Mouse (Mus musculus): ENCODE results near the gene Snf8. TPM values are rescaled to one million over a fixed set of nuclear protein-coding genes. Genes with fewer than 3 reads are reported as not detected.
A peak's percentile ranks its signal among the peaks of the same experiment; 100 is the strongest.

Snf8 gene
- polyA plus RNA-seq (2014; fragmentation: Nextera tagmentation; extraction: Ambion mirVana) = 37.3 and 37.7 TPM in 2 replicates

GRCm38 (mm10) chr11:96034596-96035052 lies at the start of gene Snf8:
Snf8 (plus strand) TSS chr11:96034885.
- peak within 1 kb of the TSS; percentile 82 for H3K9ac ChIP-seq (replicated peaks; ENCODE audit: low read length)
- peak within 1 kb of the TSS; percentile 77 for H3K4me2 ChIP-seq (ENCODE audit: low read depth, low read length)
- DNase-seq (ENCODE audit: low spot score) = peak; percentile 96
- under 1% methylated on average over 29 of the region's 29 CpGs for WGBS
- no peak; the same call in 1 of the 2 replicates for ATAC-seq (replicated peaks; ENCODE audit: insufficient number of reproducible peaks, low FRiP score, low TSS enrichment, low read depth)
- H3K9me3 ChIP-seq (replicated peaks; ENCODE audit: control insufficient read depth, low read length) = no peaks in the 10 kb centered on the region
- peak within 1 kb of the TSS; percentile 13; the same call in 1 of the 2 replicates for H3K27ac ChIP-seq (replicated peaks; ENCODE audit: low read depth, low read length)
- no peaks in the 10 kb centered on the region for H3K27me3 ChIP-seq (ENCODE audit: control insufficient read depth, insufficient read depth, low read length)
- H3K36me3 ChIP-seq (replicated peaks; ENCODE audit: control insufficient read depth, insufficient read depth, low read depth, low read length) = no peaks in the 10 kb centered on the region
- H3K4me1 ChIP-seq (ENCODE audit: control insufficient read depth, insufficient read depth, low read length) = no peaks in the 10 kb centered on the region
- H3K4me3 ChIP-seq (ENCODE audit: low read depth, low read length) = peak within 1 kb of the TSS; percentile 91

- Histone ChIP-seq H3K9me3 (replicated peaks; ENCODE audit: control insufficient read depth, low read length) (no peaks in the 10 kb centered on the region), H3K27ac (replicated peaks; ENCODE audit: low read depth, low read length) (peak overlapping the region; percentile 20; the same call in 1 of the 2 replicates), H3K27me3 (ENCODE audit: control insufficient read depth, insufficient read depth, low read length) (no peaks in the 10 kb centered on the region), H3K9ac (replicated peaks; ENCODE audit: low read length) (no peak overlapping the region), H3K4me2 (ENCODE audit: low read depth, low read length) (no peak overlapping the region), H3K36me3 (replicated peaks; ENCODE audit: control insufficient read depth, insufficient read depth, low read depth, low read length) (no peaks in the 10 kb centered on the region; the same call in 1 of the 2 replicates), H3K4me1 (ENCODE audit: control insufficient read depth, insufficient read depth, low read length) (peaks cover 36% of the 10 kb centered on the region), H3K4me3 (ENCODE audit: low read depth, low read length) (no peak overlapping the region)
- DNase-seq (ENCODE audit: low spot score) = no peak
- 78% methylated on average over 6 of the region's 6 CpGs for WGBS
- ATAC-seq (replicated peaks; ENCODE audit: insufficient number of reproducible peaks, low FRiP score, low TSS enrichment, low read depth) = no peak
These were observed 46.7 kb upstream of the Snf8 start for GRCm38 (mm10) chr11:95987854-95988447.

- no peaks in the 10 kb centered on the region for H3K9me3 ChIP-seq (replicated peaks; ENCODE audit: control insufficient read depth, low read length)
- H3K9ac ChIP-seq (replicated peaks; ENCODE audit: low read length) = no peak overlapping the region
- H3K4me1 ChIP-seq (ENCODE audit: control insufficient read depth, insufficient read depth, low read length) = peaks cover 36% of the 10 kb centered on the region
- no peaks in the 10 kb centered on the region; the same call in 1 of the 2 replicates for H3K36me3 ChIP-seq (replicated peaks; ENCODE audit: control insufficient read depth, insufficient read depth, low read depth, low read length)
- DNase-seq (ENCODE audit: low spot score) (no peak), ATAC-seq (replicated peaks; ENCODE audit: insufficient number of reproducible peaks, low FRiP score, low TSS enrichment, low read depth) (no peak)
- H3K27ac ChIP-seq (replicated peaks; ENCODE audit: low read depth, low read length) = peak overlapping the region; percentile 20; the same call in 1 of the 2 replicates
- H3K27me3 ChIP-seq (ENCODE audit: control insufficient read depth, insufficient read depth, low read length) = no peaks in the 10 kb centered on the region
- 78% methylated on average over 9 of the region's 9 CpGs for WGBS
- H3K4me2 ChIP-seq (ENCODE audit: low read depth, low read length) = peak overlapping the region; percentile 10; the same call in 1 of the 2 replicates
- H3K4me3 ChIP-seq (ENCODE audit: low read depth, low read length) = no peak overlapping the region
These were observed 46.2 kb upstream of the Snf8 start for GRCm38 (mm10) chr11:95988533-95988932.

- Histone ChIP-seq H3K9ac (replicated peaks; ENCODE audit: low read length) (peak overlapping the region; percentile 82), H3K4me3 (ENCODE audit: low read depth, low read length) (peak overlapping the region; percentile 43), H3K9me3 (replicated peaks; ENCODE audit: control insufficient read depth, low read length) (no peaks in the 10 kb centered on the region), H3K4me1 (ENCODE audit: control insufficient read depth, insufficient read depth, low read length) (peaks cover 35% of the 10 kb centered on the region), H3K27me3 (ENCODE audit: control insufficient read depth, insufficient read depth, low read length) (no peaks in the 10 kb centered on the region), H3K27ac (replicated peaks; ENCODE audit: low read depth, low read length) (peak overlapping the region; percentile 100), H3K4me2 (ENCODE audit: low read depth, low read length) (peak overlapping the region; percentile 89), H3K36me3 (replicated peaks; ENCODE audit: control insufficient read depth, insufficient read depth, low read depth, low read length) (peaks cover 2% of the 10 kb centered on the region; the same call in 1 of the 2 replicates)
- ATAC-seq (replicated peaks; ENCODE audit: insufficient number of reproducible peaks, low FRiP score, low TSS enrichment, low read depth) = no peak
- peak; percentile 23 for DNase-seq (ENCODE audit: low spot score)
- WGBS = 25% methylated on average over 8 of the region's 8 CpGs
These were observed 44.8 kb upstream of the Snf8 start for GRCm38 (mm10) chr11:95989864-95990263.

GRCm38 (mm10) chr11:95990431-95990830 lies 44.3 kb upstream of the Snf8 start:
- ATAC-seq (replicated peaks; ENCODE audit: insufficient number of reproducible peaks, low FRiP score, low TSS enrichment, low read depth) (no peak), DNase-seq (ENCODE audit: low spot score) (no peak)
- peak overlapping the region; percentile 100 for H3K27ac ChIP-seq (replicated peaks; ENCODE audit: low read depth, low read length)
- H3K4me2 ChIP-seq (ENCODE audit: low read depth, low read length) = peak overlapping the region; percentile 89
- 24% methylated on average over 4 of the region's 4 CpGs for WGBS
- H3K4me3 ChIP-seq (ENCODE audit: low read depth, low read length) = peak overlapping the region; percentile 43
- H3K9me3 ChIP-seq (replicated peaks; ENCODE audit: control insufficient read depth, low read length) = no peaks in the 10 kb centered on the region
- peak overlapping the region; percentile 82 for H3K9ac ChIP-seq (replicated peaks; ENCODE audit: low read length)
- no peaks in the 10 kb centered on the region for H3K27me3 ChIP-seq (ENCODE audit: control insufficient read depth, insufficient read depth, low read length)
- peaks cover 2% of the 10 kb centered on the region; the same call in 1 of the 2 replicates for H3K36me3 ChIP-seq (replicated peaks; ENCODE audit: control insufficient read depth, insufficient read depth, low read depth, low read length)
- H3K4me1 ChIP-seq (ENCODE audit: control insufficient read depth, insufficient read depth, low read length) = peaks cover 35% of the 10 kb centered on the region

- H3K4me2 ChIP-seq (ENCODE audit: low read depth, low read length) = peak overlapping the region; percentile 89
- peaks cover 2% of the 10 kb centered on the region for H3K36me3 ChIP-seq (replicated peaks; ENCODE audit: control insufficient read depth, insufficient read depth, low read depth, low read length)
- peaks cover 35% of the 10 kb centered on the region for H3K4me1 ChIP-seq (ENCODE audit: control insufficient read depth, insufficient read depth, low read length)
- DNase-seq (ENCODE audit: low spot score) (peak; percentile 93), ATAC-seq (replicated peaks; ENCODE audit: insufficient number of reproducible peaks, low FRiP score, low TSS enrichment, low read depth) (peak; percentile 92)
- peak overlapping the region; percentile 82 for H3K9ac ChIP-seq (replicated peaks; ENCODE audit: low read length)
- H3K27me3 ChIP-seq (ENCODE audit: control insufficient read depth, insufficient read depth, low read length) = no peaks in the 10 kb centered on the region
- peak overlapping the region; percentile 43 for H3K4me3 ChIP-seq (ENCODE audit: low read depth, low read length)
- WGBS = 1% methylated on average over 38 of the region's 49 CpGs
- H3K9me3 ChIP-seq (replicated peaks; ENCODE audit: control insufficient read depth, low read length) = no peaks in the 10 kb centered on the region
- peak overlapping the region; percentile 100 for H3K27ac ChIP-seq (replicated peaks; ENCODE audit: low read depth, low read length)
These were observed 43.6 kb upstream of the Snf8 start for GRCm38 (mm10) chr11:95990886-95991708.

GRCm38 (mm10) chr11:95994151-95994550 lies 40.5 kb upstream of the Snf8 start:
- ATAC-seq (replicated peaks; ENCODE audit: insufficient number of reproducible peaks, low FRiP score, low TSS enrichment, low read depth) (no peak), DNase-seq (ENCODE audit: low spot score) (no peak)
- Histone ChIP-seq H3K9me3 (replicated peaks; ENCODE audit: control insufficient read depth, low read length) (no peaks in the 10 kb centered on the region), H3K27me3 (ENCODE audit: control insufficient read depth, insufficient read depth, low read length) (no peaks in the 10 kb centered on the region), H3K9ac (replicated peaks; ENCODE audit: low read length) (no peak overlapping the region), H3K27ac (replicated peaks; ENCODE audit: low read depth, low read length) (no peak overlapping the region; the same call in 1 of the 2 replicates), H3K4me2 (ENCODE audit: low read depth, low read length) (no peak overlapping the region), H3K36me3 (replicated peaks; ENCODE audit: control insufficient read depth, insufficient read depth, low read depth, low read length) (peaks cover 7% of the 10 kb centered on the region), H3K4me3 (ENCODE audit: low read depth, low read length) (no peak overlapping the region), H3K4me1 (ENCODE audit: control insufficient read depth, insufficient read depth, low read length) (peaks cover 30% of the 10 kb centered on the region)
- 93% methylated on average over 8 of the region's 8 CpGs for WGBS

All from embryonic facial prominence, embryonic 11.5 days (tissue).